Mouse (Mus musculus): ENCODE results near the gene Ccdc105. TPM values are rescaled to one million over a fixed set of nuclear protein-coding genes. Genes with fewer than 3 reads are reported as not detected.

Gene Ccdc105
- polyA plus RNA-seq, 1 experiment = not detected

DNA sequence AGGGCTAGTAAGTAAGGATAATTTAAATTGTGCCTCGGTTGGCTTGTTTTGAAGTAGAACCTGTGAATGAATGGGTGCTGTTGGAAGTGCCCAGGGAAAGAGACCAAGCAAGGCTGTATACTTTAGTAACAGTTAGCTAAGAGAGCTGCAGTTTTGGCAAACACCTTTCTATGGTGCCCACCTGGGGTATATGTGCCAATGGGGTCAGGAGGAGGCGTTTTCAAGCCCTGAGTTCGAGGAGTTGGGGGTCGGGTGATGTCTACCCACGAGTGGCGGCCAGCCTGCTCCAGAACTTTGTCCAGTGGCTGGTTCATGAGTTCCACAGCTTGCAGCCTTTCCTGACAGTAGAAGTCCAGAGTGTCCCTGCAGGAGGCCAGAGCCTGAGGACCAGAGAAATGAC is 3.9 kb downstream of the Ccdc105 start:
- Histone ChIP-seq H3K9me3 (ENCODE audit: control insufficient read depth, low read length) (no peaks in the 10 kb centered on the region), H3K27me3 (ENCODE audit: control insufficient read depth) (peaks cover 15% of the 10 kb centered on the region), H3K4me1 (ENCODE audit: control insufficient read depth) (peaks cover 2% of the 10 kb centered on the region; the same call in 1 of the 2 replicates), H3K36me3 (ENCODE audit: control insufficient read depth) (no peaks in the 10 kb centered on the region), H3K4me3 (replicated peaks) (no peak overlapping the region)
- TF ChIP-seq TAL1 (IDR thresholded peaks at IDR 0.05; ENCODE audit: low read length) (no peak), GATA1 (IDR thresholded peaks at IDR 0.05; ENCODE audit: low read length) (no peak)

DNA sequence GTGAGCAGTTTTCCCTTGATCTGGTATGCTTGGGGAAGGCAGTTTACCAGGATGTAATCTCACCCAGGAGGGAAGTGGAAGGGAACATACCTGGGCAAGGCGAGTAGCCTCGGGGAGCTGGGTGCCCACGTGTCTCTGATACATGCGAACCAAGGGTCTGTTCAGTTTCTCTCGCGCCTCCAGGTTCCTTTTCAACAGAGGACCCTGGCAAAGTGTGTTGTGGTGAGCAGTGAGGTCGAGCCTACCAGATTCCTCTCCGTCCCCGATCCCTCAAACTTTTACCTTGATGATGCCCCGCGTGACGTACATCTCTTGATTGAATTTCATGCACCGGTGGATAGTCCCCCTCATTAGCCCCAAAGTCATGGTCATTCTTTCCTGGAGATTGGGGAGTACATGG is 4.7 kb downstream of the Ccdc105 start:
- Histone ChIP-seq H3K27me3 (ENCODE audit: control insufficient read depth) (peaks cover 15% of the 10 kb centered on the region), H3K36me3 (ENCODE audit: control insufficient read depth) (no peaks in the 10 kb centered on the region), H3K4me1 (ENCODE audit: control insufficient read depth) (peaks cover 2% of the 10 kb centered on the region; the same call in 1 of the 2 replicates), H3K4me3 (replicated peaks) (no peak overlapping the region), H3K9me3 (ENCODE audit: control insufficient read depth, low read length) (no peaks in the 10 kb centered on the region)
- TF ChIP-seq GATA1 (IDR thresholded peaks at IDR 0.05; ENCODE audit: low read length) = no peak
- TF ChIP-seq TAL1 (IDR thresholded peaks at IDR 0.05; ENCODE audit: low read length) = no peak

GRCm38 (mm10) chr10:78747035-78747721 is 5.7 kb downstream of the Ccdc105 start:
- H3K27me3 ChIP-seq (ENCODE audit: control insufficient read depth) = peaks cover 6% of the 10 kb centered on the region
- TF ChIP-seq TAL1 (IDR thresholded peaks at IDR 0.05; ENCODE audit: low read length) (no peak), GATA1 (IDR thresholded peaks at IDR 0.05; ENCODE audit: low read length) (no peak)
- H3K36me3 ChIP-seq (ENCODE audit: control insufficient read depth) = no peaks in the 10 kb centered on the region
- H3K4me1 ChIP-seq (ENCODE audit: control insufficient read depth) = no peaks in the 10 kb centered on the region
- no peaks in the 10 kb centered on the region for H3K9me3 ChIP-seq (ENCODE audit: control insufficient read depth, low read length)
- no peak overlapping the region for H3K4me3 ChIP-seq (replicated peaks)

GRCm38 (mm10) chr10:78745453-78746232 is 7.2 kb downstream of the Ccdc105 start:
- Histone ChIP-seq H3K4me3 (replicated peaks) (no peak overlapping the region), H3K4me1 (ENCODE audit: control insufficient read depth) (no peaks in the 10 kb centered on the region), H3K9me3 (ENCODE audit: control insufficient read depth, low read length) (no peaks in the 10 kb centered on the region), H3K36me3 (ENCODE audit: control insufficient read depth) (no peaks in the 10 kb centered on the region), H3K27me3 (ENCODE audit: control insufficient read depth) (no peaks in the 10 kb centered on the region)
- no peak for TF ChIP-seq GATA1 (IDR thresholded peaks at IDR 0.05; ENCODE audit: low read length)
- TF ChIP-seq TAL1 (IDR thresholded peaks at IDR 0.05; ENCODE audit: low read length) = no peak

GRCm38 (mm10) chr10:78743721-78744120 is 9.1 kb downstream of the Ccdc105 start:
- Histone ChIP-seq H3K4me1 (ENCODE audit: control insufficient read depth) (no peaks in the 10 kb centered on the region), H3K4me3 (replicated peaks) (no peak overlapping the region), H3K9me3 (ENCODE audit: control insufficient read depth, low read length) (no peaks in the 10 kb centered on the region), H3K27me3 (ENCODE audit: control insufficient read depth) (no peaks in the 10 kb centered on the region), H3K36me3 (ENCODE audit: control insufficient read depth) (no peaks in the 10 kb centered on the region)
- no peak for TF ChIP-seq GATA1 (IDR thresholded peaks at IDR 0.05; ENCODE audit: low read length)
- no peak for TF ChIP-seq TAL1 (IDR thresholded peaks at IDR 0.05; ENCODE audit: low read length)

GRCm38 (mm10) chr10:78739821-78740220 is 13.0 kb downstream of the Ccdc105 start:
- Histone ChIP-seq H3K27me3 (ENCODE audit: control insufficient read depth) (no peaks in the 10 kb centered on the region), H3K36me3 (ENCODE audit: control insufficient read depth) (no peaks in the 10 kb centered on the region), H3K4me1 (ENCODE audit: control insufficient read depth) (no peaks in the 10 kb centered on the region), H3K4me3 (replicated peaks) (no peak overlapping the region), H3K9me3 (ENCODE audit: control insufficient read depth, low read length) (no peaks in the 10 kb centered on the region)
- TF ChIP-seq TAL1 (IDR thresholded peaks at IDR 0.05; ENCODE audit: low read length) = no peak

DNA sequence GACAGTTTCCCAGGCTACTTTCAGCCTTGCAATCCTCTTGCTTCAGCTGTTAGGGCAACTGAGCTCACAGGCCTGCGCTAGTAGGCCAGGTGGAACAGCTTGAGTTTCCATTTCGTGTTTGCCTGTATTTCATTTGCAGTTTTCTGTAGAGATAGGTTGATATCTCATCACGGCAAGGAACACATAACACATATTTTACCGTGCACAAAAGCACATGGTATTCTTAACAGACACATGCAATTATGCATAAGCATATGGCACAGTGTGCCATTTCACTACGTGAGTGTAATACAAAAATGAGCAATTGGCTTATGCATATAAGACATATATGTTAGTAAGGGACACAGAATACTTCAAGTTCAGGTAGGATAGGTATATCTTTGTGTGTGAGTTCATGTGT is 25.0 kb downstream of the Ccdc105 start:
- TF ChIP-seq TAL1 (IDR thresholded peaks at IDR 0.05; ENCODE audit: low read length) = no peak
- TF ChIP-seq GATA1 (IDR thresholded peaks at IDR 0.05; ENCODE audit: low read length) = no peak
- Histone ChIP-seq H3K36me3 (ENCODE audit: control insufficient read depth) (no peaks in the 10 kb centered on the region), H3K4me1 (ENCODE audit: control insufficient read depth) (no peaks in the 10 kb centered on the region), H3K27me3 (ENCODE audit: control insufficient read depth) (no peaks in the 10 kb centered on the region), H3K4me3 (replicated peaks) (no peak overlapping the region), H3K9me3 (ENCODE audit: control insufficient read depth, low read length) (no peaks in the 10 kb centered on the region; the same call in 1 of the 2 replicates)

GRCm38 (mm10) chr10:78727035-78727434 is 25.8 kb downstream of the Ccdc105 start:
- no peaks in the 10 kb centered on the region for H3K27me3 ChIP-seq (ENCODE audit: control insufficient read depth)
- H3K9me3 ChIP-seq (ENCODE audit: control insufficient read depth, low read length) = no peaks in the 10 kb centered on the region; the same call in 1 of the 2 replicates
- TF ChIP-seq GATA1 (IDR thresholded peaks at IDR 0.05; ENCODE audit: low read length) (no peak), TAL1 (IDR thresholded peaks at IDR 0.05; ENCODE audit: low read length) (no peak)
- H3K4me1 ChIP-seq (ENCODE audit: control insufficient read depth) = no peaks in the 10 kb centered on the region
- no peak overlapping the region for H3K4me3 ChIP-seq (replicated peaks)
- H3K36me3 ChIP-seq (ENCODE audit: control insufficient read depth) = no peaks in the 10 kb centered on the region

DNA sequence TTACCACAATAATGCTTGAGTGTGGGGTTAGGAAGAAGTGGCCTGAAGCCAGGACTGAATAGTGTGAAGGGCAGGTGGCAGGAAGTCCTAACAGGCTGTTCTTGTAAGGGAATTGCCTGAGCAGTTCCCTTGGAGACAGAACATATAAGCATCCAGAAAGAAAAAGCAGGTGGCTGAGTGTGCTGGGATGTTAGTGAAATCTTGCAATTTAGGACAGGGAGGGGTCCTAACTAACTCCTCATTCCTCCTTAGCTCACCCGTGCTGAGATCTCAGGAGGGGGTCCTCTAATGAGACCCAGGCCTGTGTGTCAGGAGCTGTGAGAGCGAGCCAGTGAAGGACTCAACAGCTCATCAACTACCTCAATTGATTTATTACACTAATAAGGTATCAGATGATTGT is 29.4 kb downstream of the Ccdc105 start:
- H3K4me1 ChIP-seq (ENCODE audit: control insufficient read depth) = no peaks in the 10 kb centered on the region
- H3K4me3 ChIP-seq (replicated peaks) = no peak overlapping the region
- TF ChIP-seq TAL1 (IDR thresholded peaks at IDR 0.05; ENCODE audit: low read length) (no peak), GATA1 (IDR thresholded peaks at IDR 0.05; ENCODE audit: low read length) (no peak)
- H3K27me3 ChIP-seq (ENCODE audit: control insufficient read depth) = no peaks in the 10 kb centered on the region
- H3K9me3 ChIP-seq (ENCODE audit: control insufficient read depth, low read length) = no peaks in the 10 kb centered on the region
- no peaks in the 10 kb centered on the region for H3K36me3 ChIP-seq (ENCODE audit: control insufficient read depth)

Measured in erythroblast, embryonic 14.5 days (primary cell).